Mouse (Mus musculus) Patski (cell line): ENCODE data around the gene Nr4a3. TPM values are rescaled to one million over a fixed set of nuclear protein-coding genes. Genes with fewer than 3 reads are reported as not detected.

Source experiments
- ATAC-seq: fragments of 100-300 bp; one replicate; pipeline ENCODE4 v1.8.0; 2021
- CTCF ChIA-PET: fragments of 350-600 bp; sonication (Branson Sonifier 250); formaldehyde crosslinking; loops from one replicate; lab custom pipeline; 2022; ENCODE audit warnings: inconsistent platforms; lab: Charles Lee
- POLR2A ChIA-PET: fragments of 350-600 bp; sonication (Branson Sonifier 250); formaldehyde crosslinking; loops from one replicate; lab custom pipeline; 2022; ENCODE audit warnings: antibody characterized with exemption, inconsistent platforms; lab: Charles Lee
- DNase-seq: peaks from one replicate; pipeline ENCODE4 v3.0.0-alpha.2; 2011; ENCODE audit warnings: low read depth, low spot score
- H3K27me3 ChIP-seq: fragments of 371-371 bp; one replicate; pipeline ENCODE4 v1.5.1; 2021
- CTCF ChIP-seq: fragments of 100-300 bp; IDR thresholded peaks from one replicate; pipeline ENCODE4 v1.5.1; 2021
- in situ Hi-C: fragments of 300-500 bp; cut with MboI; formaldehyde crosslinking; loops from 3 replicates; pipeline ENCODE4 v1.11.1; 2018; ENCODE audit warnings: low pct_unique_long_range_greater_than_20kb, mixed read lengths
- polyA plus RNA-seq: library from polyadenylated mRNA; unstranded; gene quantifications from one replicate; pipeline ENCODE4 v1.2.3, GENCODE M21; 2021

Gene Nr4a3
- polyA plus RNA-seq, 1 experiment from 2014 or later, result 0.08 TPM

DNA sequence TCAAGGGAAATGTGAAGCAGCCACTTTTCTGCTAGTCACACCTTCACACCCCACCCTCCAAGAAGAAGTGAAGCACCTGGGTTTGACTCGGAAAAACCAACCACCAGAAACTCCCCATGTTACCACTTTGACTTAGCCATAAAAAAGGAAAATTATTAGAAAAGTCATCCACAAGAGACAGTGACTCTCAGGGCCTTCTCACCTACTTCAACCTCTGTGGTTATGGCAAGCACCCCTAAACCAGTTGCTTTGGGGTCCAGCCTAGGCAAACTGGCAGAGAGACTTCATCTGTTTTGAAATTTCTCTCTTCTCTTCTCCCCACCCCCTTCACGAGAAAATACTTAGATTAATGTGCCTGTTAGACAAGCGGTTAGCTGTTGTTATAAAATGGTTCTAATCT is 5.1 kb downstream of the Nr4a3 start:
- ATAC-seq (no peak), DNase-seq (no peak)
- ChIA-PET CTCF (interaction anchor here (0.9 kb wide), 1 partner anchor 13 kb away, joined by 3 read pairs; no protein-coding TSS in a partner anchor), POLR2A (interaction anchor here (0.7 kb wide), 1 partner anchor 44 kb away, joined by 3 read pairs; no protein-coding TSS in a partner anchor)
- H3K27me3 ChIP-seq, result peaks cover 12% of the 10 kb centered on the region
- in situ Hi-C loops, result no loop called here
- TF ChIP-seq CTCF, result no peak

DNA sequence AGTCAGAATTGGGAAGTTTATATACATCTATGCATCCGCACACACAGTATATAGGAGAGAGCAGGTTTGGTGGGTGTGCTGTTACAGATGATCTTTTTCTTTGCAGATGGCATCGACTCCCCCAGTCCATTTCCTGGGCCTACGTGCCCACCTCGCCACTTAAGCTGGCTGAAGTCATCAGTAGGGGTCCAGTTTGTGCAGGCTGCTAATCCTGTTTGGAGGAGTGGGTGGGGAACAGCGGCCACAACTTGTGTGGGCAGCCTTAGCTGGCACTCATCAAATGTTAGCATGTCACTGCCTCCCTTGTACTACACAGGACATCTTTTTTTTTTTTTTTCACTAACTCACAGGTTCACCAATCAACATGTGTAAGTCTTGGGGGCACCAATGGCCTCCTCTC is 5.5 kb downstream of the Nr4a3 start:
- ChIA-PET POLR2A (interaction anchor here (0.7 kb wide), 1 partner anchor 44 kb away, joined by 3 read pairs; no protein-coding TSS in a partner anchor), CTCF (no interaction called here)
- TF ChIP-seq CTCF, result no peak
- ATAC-seq, result no peak
- DNase-seq, result no peak
- in situ Hi-C loops, result no loop called here
- peaks cover 16% of the 10 kb centered on the region for H3K27me3 ChIP-seq

DNA sequence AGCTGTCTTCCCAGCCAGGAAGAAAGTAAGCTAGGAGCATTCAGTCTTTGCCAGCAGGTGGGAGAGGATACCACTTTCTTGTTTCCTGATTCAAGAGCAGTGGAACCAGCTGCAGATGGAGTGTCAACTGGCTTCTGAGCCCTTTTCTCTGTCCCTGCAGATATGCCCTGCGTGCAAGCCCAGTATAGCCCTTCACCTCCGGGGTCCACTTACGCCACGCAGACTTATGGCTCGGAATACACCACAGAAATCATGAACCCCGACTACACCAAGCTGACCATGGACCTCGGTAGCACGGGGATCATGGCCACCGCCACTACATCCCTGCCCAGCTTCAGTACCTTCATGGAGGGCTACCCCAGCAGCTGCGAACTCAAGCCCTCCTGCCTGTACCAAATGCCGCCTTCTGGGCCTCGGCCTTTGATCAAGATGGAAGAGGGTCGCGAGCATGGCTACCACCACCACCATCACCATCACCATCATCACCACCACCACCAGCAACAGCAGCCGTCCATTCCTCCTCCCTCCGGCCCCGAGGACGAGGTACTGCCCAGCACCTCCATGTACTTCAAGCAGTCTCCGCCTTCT is 6.2 kb downstream of the Nr4a3 start:
- ATAC-seq (no peak), DNase-seq (no peak)
- no peak for TF ChIP-seq CTCF
- POLR2A ChIA-PET, result no interaction called here
- H3K27me3 ChIP-seq, result peaks cover 18% of the 10 kb centered on the region
- in situ Hi-C loops, result no loop called here
- CTCF ChIA-PET, result no interaction called here

DNA sequence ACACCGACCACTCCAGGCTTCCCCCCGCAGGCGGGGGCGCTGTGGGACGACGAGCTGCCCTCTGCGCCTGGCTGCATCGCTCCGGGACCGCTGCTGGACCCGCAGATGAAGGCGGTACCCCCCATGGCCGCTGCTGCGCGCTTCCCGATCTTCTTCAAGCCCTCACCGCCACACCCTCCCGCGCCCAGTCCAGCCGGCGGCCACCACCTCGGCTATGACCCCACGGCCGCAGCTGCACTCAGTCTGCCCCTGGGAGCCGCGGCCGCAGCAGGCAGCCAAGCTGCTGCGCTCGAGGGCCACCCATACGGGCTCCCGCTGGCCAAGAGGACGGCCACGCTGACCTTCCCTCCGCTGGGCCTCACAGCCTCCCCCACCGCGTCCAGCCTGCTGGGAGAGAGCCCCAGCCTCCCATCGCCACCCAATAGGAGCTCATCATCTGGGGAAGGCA is 6.7 kb downstream of the Nr4a3 start:
- DNase-seq, result no peak
- no peak for TF ChIP-seq CTCF
- ChIA-PET POLR2A (no interaction called here), CTCF (no interaction called here)
- in situ Hi-C loops, result no loop called here
- ATAC-seq, result no peak
- H3K27me3 ChIP-seq, result peaks cover 18% of the 10 kb centered on the region

DNA sequence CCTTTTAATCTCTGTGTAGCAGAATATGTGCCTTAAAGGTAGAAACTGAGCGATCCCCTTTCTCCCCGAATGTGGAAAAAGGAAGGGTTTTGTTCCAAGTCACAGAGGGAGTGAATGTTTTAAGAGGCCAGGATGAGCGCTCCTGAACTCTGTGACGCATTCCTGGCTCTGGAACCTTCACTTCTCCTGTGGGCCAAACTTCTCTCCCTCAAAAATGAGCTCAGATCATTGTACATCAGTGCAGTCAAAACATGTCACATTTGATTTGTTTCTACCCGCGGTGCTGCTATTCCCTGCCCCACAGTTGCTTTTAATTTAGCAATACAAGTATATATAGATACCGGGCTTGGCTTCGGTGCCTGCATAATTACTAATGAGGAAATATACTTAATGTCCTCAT is 16.8 kb downstream of the Nr4a3 start:
- DNase-seq, result no peak
- no peaks in the 10 kb centered on the region for H3K27me3 ChIP-seq
- ATAC-seq, result no peak
- no peak for TF ChIP-seq CTCF
- POLR2A ChIA-PET, result no interaction called here
- CTCF ChIA-PET, result no interaction called here
- in situ Hi-C loops, result no loop called here

DNA sequence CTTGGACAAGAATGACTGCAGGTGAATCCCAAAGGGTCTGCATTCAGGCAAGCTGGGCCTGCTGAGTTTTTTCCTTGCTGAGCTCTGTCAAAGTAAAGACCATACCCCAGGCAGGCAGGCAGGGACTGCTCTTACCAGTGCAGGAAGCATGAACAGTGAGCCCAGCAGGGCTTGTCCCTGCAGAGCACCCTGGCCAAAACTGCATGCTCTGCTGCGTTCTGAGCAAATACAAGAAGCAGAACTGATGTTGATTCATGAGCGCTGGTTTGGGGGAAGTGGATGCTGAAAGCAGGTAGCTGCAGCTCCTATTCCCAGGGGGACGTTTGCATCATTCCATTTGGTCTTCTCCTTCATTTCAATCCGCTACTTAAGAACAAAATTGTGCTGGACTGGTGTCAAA is 19.4 kb downstream of the Nr4a3 start:
- TF ChIP-seq CTCF, result no peak
- CTCF ChIA-PET, result no interaction called here
- in situ Hi-C loops, result no loop called here
- POLR2A ChIA-PET, result no interaction called here
- no peaks in the 10 kb centered on the region for H3K27me3 ChIP-seq
- DNase-seq, result no peak
- ATAC-seq, result peak; percentile 76

DNA sequence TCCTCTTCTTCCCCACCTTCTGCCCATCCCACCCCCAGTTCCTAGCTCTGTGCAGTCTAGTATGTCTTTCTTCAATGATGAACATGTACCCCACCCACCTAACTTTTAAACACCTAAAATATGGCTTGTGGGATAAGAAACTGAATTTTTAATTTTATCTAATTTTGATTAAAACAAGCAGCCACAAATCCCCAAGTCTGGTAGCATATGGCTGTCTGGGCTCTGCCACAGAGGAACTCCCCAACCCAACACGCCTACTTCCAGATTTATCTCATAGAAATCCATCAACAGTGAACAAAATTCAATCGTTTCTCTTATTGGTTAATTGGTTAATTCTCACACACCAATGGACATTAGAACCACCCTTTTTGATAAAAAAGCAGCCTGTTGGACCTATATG is 21.7 kb downstream of the Nr4a3 start:
- ATAC-seq, result no peak
- H3K27me3 ChIP-seq, result no peaks in the 10 kb centered on the region
- in situ Hi-C loops, result no loop called here
- no peak for TF ChIP-seq CTCF
- no peak for DNase-seq
- POLR2A ChIA-PET, result interaction anchor here (0.9 kb wide), 1 partner anchor 8 kb away, joined by 3 read pairs; no protein-coding TSS in a partner anchor
- CTCF ChIA-PET, result no interaction called here

DNA sequence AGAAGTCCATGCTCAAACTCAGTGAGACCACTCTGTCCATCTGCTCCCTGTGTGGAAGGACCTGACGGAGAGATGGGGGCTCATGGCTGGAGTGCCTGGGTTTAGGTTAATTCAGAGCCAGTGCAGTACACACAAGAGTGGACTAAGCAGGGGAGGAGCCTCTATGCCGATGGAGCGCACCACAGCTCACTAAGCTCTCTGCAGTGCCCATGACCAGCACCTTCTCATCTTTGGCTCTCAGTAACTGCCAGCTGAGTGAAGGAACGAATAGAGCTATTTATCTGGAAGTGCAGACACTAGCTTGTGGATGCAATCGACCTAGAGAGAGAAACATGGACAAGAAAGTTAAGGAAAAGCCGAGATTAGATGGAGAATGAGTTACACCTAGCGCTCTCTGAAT is 24.2 kb downstream of the Nr4a3 start:
- ChIA-PET POLR2A (no interaction called here), CTCF (interaction anchor here (1.7 kb wide), 1 partner anchor 10 kb away, joined by 4 read pairs; no protein-coding TSS in a partner anchor)
- ATAC-seq (no peak), DNase-seq (no peak)
- H3K27me3 ChIP-seq, result no peaks in the 10 kb centered on the region
- in situ Hi-C loops, result no loop called here
- TF ChIP-seq CTCF, result no peak

DNA sequence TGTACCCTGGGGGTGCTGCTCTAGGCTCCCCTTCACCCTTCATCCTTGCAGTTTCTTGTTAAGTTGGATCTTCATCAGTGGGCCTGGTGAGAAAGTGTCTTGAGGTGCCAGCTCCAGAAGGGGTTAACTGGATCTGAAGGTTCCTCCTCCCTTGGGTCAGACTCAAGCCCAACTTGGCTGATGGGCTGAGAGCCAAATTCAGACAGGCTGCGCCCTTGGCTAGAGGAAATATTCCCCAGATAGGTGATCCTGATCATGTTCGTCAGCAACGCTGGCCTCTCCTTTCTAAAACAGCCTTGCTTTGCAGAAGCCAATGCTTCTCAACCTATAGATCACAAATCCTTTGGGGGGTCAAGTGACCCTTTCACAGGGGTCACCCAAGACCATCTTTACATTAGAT is 27.1 kb downstream of the Nr4a3 start:
- POLR2A ChIA-PET, result no interaction called here
- H3K27me3 ChIP-seq, result no peaks in the 10 kb centered on the region
- in situ Hi-C loops, result no loop called here
- ATAC-seq (no peak), DNase-seq (no peak)
- CTCF ChIA-PET, result no interaction called here
- no peak for TF ChIP-seq CTCF

DNA sequence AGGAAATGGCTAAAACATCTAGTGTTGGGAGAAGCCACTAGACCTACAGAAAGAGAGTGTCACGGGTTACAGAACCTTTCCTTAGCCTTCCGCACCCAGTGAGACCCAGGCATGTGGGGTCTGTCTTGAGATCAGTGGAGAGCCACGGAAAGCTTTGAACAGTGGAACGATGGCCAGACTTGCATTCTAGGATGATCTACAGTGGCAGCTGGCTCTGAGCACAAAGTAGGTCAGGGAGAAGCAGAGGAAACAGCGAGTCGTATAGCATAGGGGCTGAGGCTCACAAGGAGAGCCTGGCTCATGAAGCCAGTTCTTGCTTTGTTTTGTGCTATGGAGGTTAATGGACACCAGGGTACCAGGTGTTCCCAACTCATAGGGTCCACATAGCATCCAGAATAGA is 28.4 kb downstream of the Nr4a3 start:
- ChIA-PET POLR2A (no interaction called here), CTCF (no interaction called here)
- DNase-seq, result no peak
- no peak for ATAC-seq
- H3K27me3 ChIP-seq, result no peaks in the 10 kb centered on the region
- TF ChIP-seq CTCF, result no peak
- in situ Hi-C loops, result no loop called here

DNA sequence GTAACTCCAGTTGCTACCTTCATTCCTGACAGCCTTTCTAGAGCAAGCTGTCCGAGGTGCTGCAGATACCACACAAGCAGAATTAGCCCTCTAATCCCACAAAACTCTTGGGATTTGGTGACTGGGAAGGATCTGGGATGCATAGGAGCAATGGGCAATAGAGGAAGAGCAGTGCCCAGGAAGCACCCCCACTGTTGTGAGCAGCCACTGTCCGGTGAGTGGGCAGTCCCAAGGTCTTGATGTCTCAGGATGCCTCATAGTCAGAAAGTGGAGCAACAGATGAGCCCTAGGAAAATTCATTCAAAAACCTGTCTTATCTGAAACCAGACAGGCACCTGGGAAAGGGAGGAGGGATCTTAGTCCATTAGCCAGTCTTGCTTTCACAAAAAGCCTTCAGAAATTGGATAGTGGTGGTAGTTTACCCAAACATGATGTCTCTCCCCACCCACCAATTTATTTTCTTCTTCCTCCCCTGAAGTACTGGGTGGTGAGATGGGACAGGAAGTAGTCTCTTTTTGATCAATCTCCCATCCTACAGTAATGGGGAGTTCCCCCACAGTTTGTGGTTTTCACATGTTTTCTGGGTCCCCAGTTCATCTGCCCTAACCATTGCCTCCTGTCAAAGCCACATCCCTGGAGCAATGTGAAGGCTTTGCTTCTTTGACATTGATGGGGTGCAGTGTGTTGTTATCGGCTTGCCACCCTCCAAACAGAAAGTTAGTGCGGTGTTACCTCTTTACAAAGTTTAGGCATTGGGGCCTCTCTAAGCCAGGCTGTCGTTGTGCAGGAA is 29.7 kb downstream of the Nr4a3 start:
- ChIA-PET POLR2A (interaction anchor here (0.6 kb wide), 1 partner anchor 8 kb away, joined by 3 read pairs; no protein-coding TSS in a partner anchor), CTCF (no interaction called here)
- ATAC-seq (no peak), DNase-seq (no peak)
- TF ChIP-seq CTCF, result no peak
- H3K27me3 ChIP-seq, result peaks cover 2% of the 10 kb centered on the region
- in situ Hi-C loops, result no loop called here
